Mouse (Mus musculus): ENCODE measurements around the gene Rora.

GRCm38 (mm10) chr9:68656076-68656795 is 2.6 kb downstream of the Rora start:
- TF ChIP-seq CTCF (IDR thresholded peaks at IDR 0.05; ENCODE audit: control insufficient read depth, insufficient read depth, low read length) (no peak), POLR2A (IDR thresholded peaks at IDR 0.05; ENCODE audit: borderline replicate concordance, control insufficient read depth, low read depth, low read length) (no peak)
